Mouse (Mus musculus) limb, embryonic 11.5 days (tissue): ENCODE results near the gene Lysmd4. TPM values are rescaled to one million over a fixed set of nuclear protein-coding genes. Genes with fewer than 3 reads are reported as not detected.

Source experiments
- ATAC-seq: fragments of 200-750 bp; cut with Nextera tagmentation; 2 replicates; pipeline ENCODE4 v1.8.0; 2017; ENCODE audit warnings: low read depth; ENCODE audit not compliant: insufficient number of reproducible peaks, low FRiP score, low TSS enrichment
- DNase-seq: peaks from one replicate; pipeline ENCODE4 v3.0.0-alpha.2; 2015; ENCODE audit warnings: low spot score
- H3K27ac ChIP-seq: fragments of 300-500 bp; sonication (generic); replicated peaks from 2 replicates; pipeline ENCODE4 v1.5.1; 2014; ENCODE audit warnings: low read depth, mild to moderate bottlenecking, low read length
- H3K27me3 ChIP-seq: fragments of 300-500 bp; sonication (generic); 2 replicates; pipeline ENCODE4 v1.6.1; 2014; ENCODE audit warnings: mild to moderate bottlenecking, low read length, mixed read lengths; ENCODE audit not compliant: control insufficient read depth, insufficient read depth
- H3K36me3 ChIP-seq: fragments of 300-500 bp; sonication (generic); 2 replicates; pipeline ENCODE4 v1.6.1; 2014; ENCODE audit warnings: mild to moderate bottlenecking, low read length, moderate library complexity, mixed read lengths; ENCODE audit not compliant: control insufficient read depth, insufficient read depth
- H3K4me1 ChIP-seq: fragments of 300-500 bp; sonication (generic); 2 replicates; pipeline ENCODE4 v1.6.1; 2014; ENCODE audit warnings: low read length, mixed read lengths; ENCODE audit not compliant: control insufficient read depth, insufficient read depth
- H3K4me2 ChIP-seq: fragments of 300-500 bp; sonication (generic); 2 replicates; pipeline ENCODE4 v1.6.1; 2014; ENCODE audit warnings: low read depth, mild to moderate bottlenecking, moderate library complexity; ENCODE audit not compliant: severe bottlenecking
- H3K4me3 ChIP-seq: fragments of 300-500 bp; sonication (generic); 2 replicates; pipeline ENCODE4 v1.5.1; 2014; ENCODE audit warnings: low read depth, low read length
- H3K9ac ChIP-seq: fragments of 300-500 bp; sonication (generic); 2 replicates; pipeline ENCODE4 v1.6.1; 2014; ENCODE audit warnings: mild to moderate bottlenecking, low read length
- H3K9me3 ChIP-seq: fragments of 300-500 bp; sonication (generic); 2 replicates; pipeline ENCODE4 v1.6.1; 2016; ENCODE audit warnings: low read length; ENCODE audit not compliant: control insufficient read depth
- WGBS: fragments of 180-500 bp; shearing (Covaris S2); extraction: QIAGEN DNeasy Blood & Tissue Kit; methylation state at CpG from one replicate; pipeline ENCODE4 v1.1.7; 2014; 5-methylcytosine and 5-hydroxymethylcytosine counted together
- polyA plus RNA-seq: library from polyadenylated mRNA; unstranded; fragments of >200 nt; fragmentation: Nextera tagmentation; extraction: Ambion mirVana; gene quantifications from 2 replicates; pipeline ENCODE4 v1.2.1, GENCODE M21; 2014

The Lysmd4 gene
- polyA plus RNA-seq, 1 experiment from 2014 or later: 11.6 TPM

GRCm38 (mm10) chr7:67313200-67313599, 90.9 kb downstream of the Lysmd4 start:
- DNase-seq (no peak), ATAC-seq (no peak)
- no peaks in the 10 kb centered on the region for H3K4me1 ChIP-seq
- no peak overlapping the region for H3K27ac ChIP-seq
- H3K36me3 ChIP-seq: no peaks in the 10 kb centered on the region; the same call in 1 of the 2 replicates
- no peaks in the 10 kb centered on the region for H3K27me3 ChIP-seq
- H3K9ac ChIP-seq: no peak overlapping the region
- no peak overlapping the region for H3K4me2 ChIP-seq
- 92% methylated on average over 3 of the region's 3 CpGs for WGBS
- H3K4me3 ChIP-seq: no peak overlapping the region
- no peaks in the 10 kb centered on the region for H3K9me3 ChIP-seq

DNA sequence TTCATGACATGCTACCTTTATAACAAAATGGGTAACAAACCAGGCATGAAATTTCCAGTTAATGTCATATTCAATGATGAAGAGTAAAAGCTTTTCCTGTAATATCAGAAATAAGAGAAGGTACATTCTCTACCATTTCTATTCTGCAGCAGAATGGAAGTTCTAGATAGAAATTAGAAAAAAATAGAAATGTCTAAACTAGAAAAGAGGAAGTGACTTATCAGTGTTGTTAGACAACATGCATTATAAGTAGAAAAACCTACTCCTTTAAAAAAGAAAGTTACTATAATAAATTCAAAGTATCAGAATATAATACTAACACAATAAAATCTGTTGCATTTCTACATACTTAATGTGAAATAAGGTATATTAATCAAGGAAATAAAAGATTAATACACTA, 96.4 kb downstream of the Lysmd4 start:
- DNase-seq (no peak), ATAC-seq (no peak)
- Histone ChIP-seq H3K27me3 (no peaks in the 10 kb centered on the region), H3K36me3 (no peaks in the 10 kb centered on the region; the same call in 1 of the 2 replicates), H3K4me1 (no peaks in the 10 kb centered on the region), H3K9me3 (no peaks in the 10 kb centered on the region), H3K4me2 (no peak overlapping the region), H3K9ac (no peak overlapping the region), H3K4me3 (no peak overlapping the region), H3K27ac (no peak overlapping the region)

- Histone ChIP-seq H3K4me1 (no peaks in the 10 kb centered on the region), H3K4me3 (no peak overlapping the region), H3K9ac (no peak overlapping the region), H3K4me2 (no peak overlapping the region), H3K36me3 (no peaks in the 10 kb centered on the region), H3K27ac (no peak overlapping the region), H3K9me3 (no peaks in the 10 kb centered on the region), H3K27me3 (no peaks in the 10 kb centered on the region)
- no peak for DNase-seq
- 70% methylated on average over 1 of the region's 1 CpGs for WGBS
- no peak for ATAC-seq
Measured at GRCm38 (mm10) chr7:67320359-67320758, 98.0 kb downstream of the Lysmd4 start.

GRCm38 (mm10) chr7:67342067-67342625, 119.8 kb downstream of the Lysmd4 start:
- Histone ChIP-seq H3K9me3 (no peaks in the 10 kb centered on the region), H3K4me3 (no peak overlapping the region), H3K9ac (no peak overlapping the region), H3K36me3 (no peaks in the 10 kb centered on the region), H3K27ac (no peak overlapping the region), H3K4me2 (no peak overlapping the region), H3K4me1 (no peaks in the 10 kb centered on the region), H3K27me3 (no peaks in the 10 kb centered on the region)
- no peak for DNase-seq
- no peak for ATAC-seq
- 90% methylated on average over 7 of the region's 7 CpGs for WGBS

DNA sequence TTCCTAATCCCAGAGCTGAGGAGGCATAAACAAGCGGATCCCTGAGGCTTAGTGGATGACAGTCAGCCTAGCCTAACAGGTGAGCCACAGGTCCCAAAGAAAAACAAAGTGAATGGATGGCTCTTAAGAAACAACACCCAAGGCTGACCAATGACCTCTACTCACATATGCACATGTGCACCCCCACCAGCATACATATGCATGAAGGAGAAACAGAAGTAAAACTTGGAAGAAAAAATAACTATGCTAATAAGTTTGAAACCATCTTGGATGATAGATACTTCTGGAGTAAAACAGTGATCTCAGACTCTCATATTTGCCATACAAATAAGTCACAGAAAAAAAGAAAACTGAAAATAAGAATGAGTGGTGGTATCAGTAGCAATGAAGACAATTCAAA, 122.1 kb downstream of the Lysmd4 start:
- Histone ChIP-seq H3K27me3 (no peaks in the 10 kb centered on the region), H3K9me3 (no peaks in the 10 kb centered on the region), H3K9ac (no peak overlapping the region), H3K36me3 (no peaks in the 10 kb centered on the region), H3K4me1 (no peaks in the 10 kb centered on the region), H3K4me2 (no peak overlapping the region), H3K4me3 (no peak overlapping the region), H3K27ac (no peak overlapping the region)
- 87% methylated on average over 1 of the region's 1 CpGs for WGBS
- no peak for ATAC-seq
- DNase-seq: no peak

DNA sequence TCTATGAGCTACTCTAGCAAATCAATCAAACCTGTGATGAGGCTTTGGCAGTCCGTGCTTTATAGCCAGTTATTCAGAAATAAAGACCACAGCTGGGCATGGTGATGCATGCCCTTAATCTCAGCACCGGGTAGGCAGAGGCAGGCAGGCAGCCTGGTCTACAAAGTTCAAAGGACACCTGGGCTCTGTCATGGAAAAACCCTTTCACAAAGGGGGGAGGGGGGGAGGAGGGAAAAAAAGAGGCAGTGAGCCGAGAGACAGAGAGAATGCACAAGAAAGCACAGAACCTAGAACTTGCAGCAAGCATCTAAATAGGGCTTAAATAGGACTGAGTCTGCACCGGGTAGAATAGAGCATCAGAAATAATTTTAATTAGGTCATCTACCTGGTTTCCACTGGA, 130.6 kb downstream of the Lysmd4 start:
- Histone ChIP-seq H3K4me2 (no peak overlapping the region), H3K4me3 (no peak overlapping the region), H3K9me3 (0 out of 2 replicates have a peak, but pooled peaks cover 3% of the 10 kb centered on the region), H3K36me3 (peaks cover 2% of the 10 kb centered on the region; the same call in 1 of the 2 replicates), H3K27me3 (no peaks in the 10 kb centered on the region), H3K9ac (no peak overlapping the region), H3K27ac (no peak overlapping the region), H3K4me1 (no peaks in the 10 kb centered on the region)
- ATAC-seq: no peak
- DNase-seq: no peak
- WGBS: 83% methylated on average over 4 of the region's 4 CpGs

- Histone ChIP-seq H3K36me3 (peaks cover 2% of the 10 kb centered on the region; the same call in 1 of the 2 replicates), H3K4me1 (no peaks in the 10 kb centered on the region), H3K4me2 (no peak overlapping the region), H3K9me3 (0 out of 2 replicates have a peak, but pooled peaks cover 3% of the 10 kb centered on the region), H3K4me3 (no peak overlapping the region), H3K27ac (no peak overlapping the region), H3K9ac (no peak overlapping the region), H3K27me3 (no peaks in the 10 kb centered on the region)
- ATAC-seq: no peak
- no peak for DNase-seq
- 88% methylated on average over 6 of the region's 6 CpGs for WGBS
Measured at GRCm38 (mm10) chr7:67353667-67354066, 131.3 kb downstream of the Lysmd4 start.

DNA sequence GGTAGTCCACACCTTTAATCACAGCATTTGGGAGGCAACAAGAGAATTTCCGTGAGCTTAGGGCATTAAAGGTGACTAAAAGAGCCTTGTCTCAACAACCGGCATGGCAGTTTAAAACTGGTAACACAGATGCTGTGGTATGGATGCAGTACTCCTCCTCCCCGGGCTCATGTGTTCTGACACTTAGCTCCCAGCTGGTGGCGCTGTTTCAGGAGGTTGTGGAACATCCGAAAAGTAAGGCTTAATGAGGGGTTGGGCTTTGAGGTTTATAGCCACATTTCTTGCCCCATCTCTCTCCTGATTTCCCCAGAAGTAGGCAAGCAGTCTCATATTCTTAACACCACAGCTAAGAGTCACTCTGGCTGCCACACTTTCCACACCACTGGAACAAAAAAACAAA, 133.5 kb downstream of the Lysmd4 start:
- Histone ChIP-seq H3K4me2 (no peak overlapping the region), H3K27me3 (no peaks in the 10 kb centered on the region), H3K4me3 (no peak overlapping the region), H3K9ac (no peak overlapping the region), H3K27ac (no peak overlapping the region), H3K9me3 (0 out of 2 replicates have a peak, but pooled peaks cover 3% of the 10 kb centered on the region), H3K36me3 (peaks cover 2% of the 10 kb centered on the region; the same call in 1 of the 2 replicates), H3K4me1 (no peaks in the 10 kb centered on the region)
- DNase-seq (no peak), ATAC-seq (no peak)
- 91% methylated on average over 5 of the region's 5 CpGs for WGBS
